ENCODE assay signal across 8 mouse cellular contexts in genomic region chr6:91281206-91281605, GRCm38 (mm10).
DNase-seq lines count a peak whose midpoint lies in the region; ATAC-seq and TF ChIP-seq lines count a peak whose summit lies in the region.

No protein-coding gene starts in this region.

- H3K9ac ChIP-seq in limb, embryonic 11.5 days (ENCODE audit: low read length) = no peak overlapping the region
- H3K9ac ChIP-seq in midbrain, postnatal 0 days (replicated peaks; ENCODE audit: low read length, poor library complexity, severe bottlenecking) = no peak overlapping the region

- intact Hi-C loops in gastrocnemius, postnatal 36 days (cut with DNase I) = loop anchor here (2.0 to 5.0 kb wide), 3 partner anchors 108 to 464 kb away; no protein-coding TSS in a partner anchor

- H3K9me3 ChIP-seq in limb, embryonic 11.5 days (ENCODE audit: control insufficient read depth, low read length) = no peaks in the 10 kb centered on the region
- H3K9me3 ChIP-seq in midbrain, postnatal 0 days (ENCODE audit: low read length) = no peaks in the 10 kb centered on the region

- 4% methylated on average over 6 of the region's 6 CpGs for WGBS in kidney, adult 2 months
- 3% methylated on average over 6 of the region's 6 CpGs for WGBS in limb, embryonic 11.5 days
- WGBS in midbrain, postnatal 0 days = 4% methylated on average over 6 of the region's 6 CpGs

- ATAC-seq in cerebellum, adult (ENCODE audit: insufficient number of reproducible peaks, low FRiP score, low TSS enrichment) = no peak
- peak; percentile 80 for ATAC-seq in common myeloid progenitor, adult 5-6 weeks (replicated peaks; ENCODE audit: low read depth, poor library complexity, severe bottlenecking)
- ATAC-seq in limb, embryonic 11.5 days (ENCODE audit: insufficient number of reproducible peaks, low FRiP score, low TSS enrichment, low read depth) = no peak; the same call in 1 of the 2 replicates
- peak; percentile 22; the same call in 1 of the 2 replicates for ATAC-seq in midbrain, postnatal 0 days (ENCODE audit: low FRiP score)

- peak; percentile 89 for DNase-seq in cerebellum, adult 11 months
- peak; percentile 84 to 87 for DNase-seq in gastrocnemius, postnatal 36 days
- DNase-seq in kidney, adult 2 months = peak; percentile 84
- peak; percentile 94 for DNase-seq in limb, embryonic 11.5 days (ENCODE audit: low spot score)
- DNase-seq in midbrain, postnatal 0 days (ENCODE audit: low spot score) = peak; percentile 83
- peak; percentile 48 to 85 for DNase-seq in spleen, adult 18-20 months

- no peak overlapping the region for H3K4me3 ChIP-seq in kidney, adult 2 months (ENCODE audit: insufficient read depth, low read depth, low read length)
- no peak overlapping the region for H3K4me3 ChIP-seq in limb, embryonic 11.5 days (ENCODE audit: low read depth, low read length)
- H3K4me3 ChIP-seq in midbrain, postnatal 0 days (ENCODE audit: low read depth, low read length) = no peak overlapping the region

- no peaks in the 10 kb centered on the region for H3K4me1 ChIP-seq in kidney, adult 2 months (ENCODE audit: control insufficient read depth, insufficient read depth, low read length)
- H3K4me1 ChIP-seq in limb, embryonic 11.5 days (ENCODE audit: control insufficient read depth, insufficient read depth, low read length) = peaks cover 6% of the 10 kb centered on the region; the same call in 1 of the 2 replicates
- H3K4me1 ChIP-seq in midbrain, postnatal 0 days (ENCODE audit: insufficient read depth, low read length) = peaks cover 14% of the 10 kb centered on the region; the same call in 1 of the 2 replicates

- H3K27ac ChIP-seq in kidney, adult 2 months (ENCODE audit: insufficient read depth, low read depth, low read length) = no peak overlapping the region
- no peak overlapping the region for H3K27ac ChIP-seq in limb, embryonic 11.5 days (replicated peaks; ENCODE audit: low read depth, low read length)
- no peak overlapping the region for H3K27ac ChIP-seq in midbrain, postnatal 0 days (ENCODE audit: low read depth, low read length)

- H3K36me3 ChIP-seq in kidney, adult 2 months (ENCODE audit: control insufficient read depth, insufficient read depth, low read length) = no peaks in the 10 kb centered on the region
- H3K36me3 ChIP-seq in limb, embryonic 11.5 days (ENCODE audit: control insufficient read depth, insufficient read depth, low read length) = no peaks in the 10 kb centered on the region
- H3K36me3 ChIP-seq in midbrain, postnatal 0 days (ENCODE audit: insufficient read depth, low read length) = no peaks in the 10 kb centered on the region

- TF ChIP-seq POLR2A in kidney, adult 2 months (IDR thresholded peaks at IDR 0.05; ENCODE audit: low read depth, low read length) = no peak

- no peak overlapping the region for H3K4me2 ChIP-seq in limb, embryonic 11.5 days (ENCODE audit: low read depth, severe bottlenecking)
- H3K4me2 ChIP-seq in midbrain, postnatal 0 days (ENCODE audit: low read depth, low read length, poor library complexity, severe bottlenecking) = no peak overlapping the region

- H3K27me3 ChIP-seq in kidney, adult 2 months (replicated peaks; ENCODE audit: control insufficient read depth, insufficient read depth, low read length) = no peaks in the 10 kb centered on the region
- peaks cover 38% of the 10 kb centered on the region for H3K27me3 ChIP-seq in limb, embryonic 11.5 days (ENCODE audit: control insufficient read depth, insufficient read depth, low read length)
- H3K27me3 ChIP-seq in midbrain, postnatal 0 days (ENCODE audit: insufficient read depth, low read length) = no peaks in the 10 kb centered on the region

- peak; percentile 99 for TF ChIP-seq CTCF in kidney, adult 2 months (conservative IDR thresholded peaks at IDR 0.05; ENCODE audit: insufficient read depth, insufficient read length, low read depth, low read length)
- peak; percentile 100 for TF ChIP-seq CTCF in midbrain, postnatal 0 days (IDR thresholded peaks at IDR 0.05)

Comparison
In these comparisons a context has a peak if more than half of its experiments do, and no peak if none do; other contexts are left out.
1. ATAC-seq: peak in common myeloid progenitor, adult 5-6 weeks (single experiment) and midbrain, postnatal 0 days (single experiment); none in cerebellum, adult (single experiment) and limb, embryonic 11.5 days (single experiment).
2. Peak in every context shown above with its lines, with median percentiles within 50 percentile points of each other: DNase-seq.